Mouse (Mus musculus): ENCODE measurements at regions not wholly inside any gene's neighbourhood (a gene's known extent, or its start where the extent isn't known, plus 50 kb on each side); places are given as distances from the start of the nearest gene placed in this dataset.

- TF ChIP-seq POLR2A (IDR thresholded peaks at IDR 0.05; ENCODE audit: borderline replicate concordance, insufficient read depth, low read length) (no peak), CTCF (IDR thresholded peaks at IDR 0.05; ENCODE audit: borderline replicate concordance, insufficient read depth, low read depth, low read length) (no peak)
These were observed 690.1 kb upstream of the Tmpo start for GRCm38 (mm10) chr10:91871244-91871643.
